Mouse (Mus musculus) heart, postnatal 0 days (tissue): Measurements from ENCODE around the gene Lefty2. TPM values are rescaled to one million over a fixed set of nuclear protein-coding genes. Genes with fewer than 3 reads are reported as not detected.

ENCODE experiments used
- ATAC-seq: fragments of 200-750 bp; cut with Nextera tagmentation; 2 replicates; pipeline ENCODE4 v1.8.0; 2017; ENCODE audit warnings: low read depth, moderate number of reproducible peaks, moderate library complexity; ENCODE audit not compliant: insufficient read depth
- DNase-seq: peaks from one replicate; pipeline ENCODE4 v3.0.0-alpha.2; 2016; ENCODE audit warnings: low spot score
- H3K27ac ChIP-seq: fragments of 300-500 bp; sonication (generic); 2 replicates; pipeline ENCODE4 v1.5.1; 2014; ENCODE audit warnings: low read depth, mild to moderate bottlenecking
- H3K27me3 ChIP-seq: fragments of 300-500 bp; sonication (generic); 2 replicates; pipeline ENCODE4 v1.6.1; 2014; ENCODE audit warnings: low read length, mixed read lengths; ENCODE audit not compliant: control insufficient read depth, insufficient read depth
- H3K36me3 ChIP-seq: fragments of 300-500 bp; sonication (generic); replicated peaks from 2 replicates; pipeline ENCODE4 v1.6.1; 2014; ENCODE audit warnings: low read length, mixed read lengths; ENCODE audit not compliant: control insufficient read depth, insufficient read depth
- H3K4me1 ChIP-seq: fragments of 300-500 bp; sonication (generic); 2 replicates; pipeline ENCODE4 v1.6.1; 2014; ENCODE audit warnings: antibody characterized with exemption; ENCODE audit not compliant: control insufficient read depth, insufficient read depth
- H3K4me2 ChIP-seq: fragments of 300-500 bp; sonication (generic); 2 replicates; pipeline ENCODE4 v1.6.1; 2014; ENCODE audit warnings: low read depth, mild to moderate bottlenecking, low read length, moderate library complexity
- H3K4me3 ChIP-seq: fragments of 300-500 bp; sonication (generic); 2 replicates; pipeline ENCODE4 v1.5.1; 2014; ENCODE audit warnings: low read depth, low read length
- H3K9ac ChIP-seq: fragments of 300-500 bp; sonication (generic); replicated peaks from 2 replicates; pipeline ENCODE4 v1.6.1; 2014; ENCODE audit warnings: low read depth, low read length, mixed read lengths
- H3K9me3 ChIP-seq: fragments of 300-500 bp; sonication (generic); replicated peaks from 2 replicates; pipeline ENCODE4 v1.6.1; 2016; ENCODE audit warnings: low read length; ENCODE audit not compliant: control insufficient read depth
- CTCF ChIP-seq: IDR thresholded peaks from 2 replicates; pipeline ENCODE4 v1.5.1; 2016; ENCODE audit warnings: antibody characterized with exemption, control low read depth, low read depth
- EP300 ChIP-seq: IDR thresholded peaks from 2 replicates; pipeline ENCODE4 v1.6.1; 2016; ENCODE audit warnings: antibody characterized with exemption, low read depth
- WGBS: fragments of 180-500 bp; shearing (Covaris S2); extraction: QIAGEN DNeasy Blood & Tissue Kit; methylation state at CpG from one replicate; pipeline ENCODE4 v1.1.7; 2014; 5-methylcytosine and 5-hydroxymethylcytosine counted together
- polyA plus RNA-seq: library from polyadenylated mRNA; unstranded; fragments of >200 nt; fragmentation: Nextera tagmentation; extraction: Ambion mirVana; gene quantifications from 2 replicates; pipeline ENCODE4 v1.2.1, GENCODE M21; 2015
- total RNA-seq: library from RNA; depleted of rRNA; stranded (reverse); fragments of >200 nt; gene quantifications from 2 replicates; pipeline ENCODE4 v1.2.3, GENCODE M21; 2014; ENCODE audit warnings: low replicate concordance; rRNA removed

The Lefty2 gene
- total and polyA plus RNA-seq, 2 experiments from 2014 or later = 0.07 TPM; not detected in 1

- Histone ChIP-seq H3K4me1 (peaks cover 23% of the 10 kb centered on the region), H3K27me3 (no peaks in the 10 kb centered on the region), H3K36me3 (peaks cover 34% of the 10 kb centered on the region), H3K9ac (no peak overlapping the region), H3K9me3 (no peaks in the 10 kb centered on the region), H3K4me2 (peak overlapping the region; percentile 34; the same call in 1 of the 2 replicates), H3K4me3 (no peak overlapping the region), H3K27ac (peak overlapping the region; percentile 1; the same call in 1 of the 2 replicates)
- peak; percentile 52 for ATAC-seq
- 40% methylated on average over 20 of the region's 20 CpGs for WGBS
- TF ChIP-seq CTCF = no peak
- TF ChIP-seq EP300 = no peak
- peak; percentile 76 for DNase-seq
Measured at GRCm38 (mm10) chr1:180945001-180945980, 52.4 kb downstream of the Lefty2 start.

- Histone ChIP-seq H3K27ac (no peak overlapping the region), H3K27me3 (no peaks in the 10 kb centered on the region), H3K4me1 (peaks cover 23% of the 10 kb centered on the region), H3K36me3 (peaks cover 38% of the 10 kb centered on the region), H3K4me2 (no peak overlapping the region), H3K9ac (no peak overlapping the region), H3K9me3 (no peaks in the 10 kb centered on the region), H3K4me3 (no peak overlapping the region)
- TF ChIP-seq CTCF (no peak), EP300 (no peak)
- ATAC-seq = no peak
- DNase-seq = no peak
- 52% methylated on average over 6 of the region's 6 CpGs for WGBS
Measured at GRCm38 (mm10) chr1:180946448-180946847, 53.5 kb downstream of the Lefty2 start.

Other genes starting within 250 kb of the Lefty2 start
- not detected in 2 replicates for gene Mixl1, start 196.1 kb upstream of the Lefty2 start, total RNA-seq
- not detected in 2 replicates for gene Mixl1, start 196.1 kb upstream of the Lefty2 start, polyA plus RNA-seq
- 21.7 and 26.4 TPM in 2 replicates for gene Acbd3, start 167.1 kb upstream of the Lefty2 start, total RNA-seq
- gene Acbd3, start 167.1 kb upstream of the Lefty2 start, polyA plus RNA-seq = 13.2 and 13.5 TPM in 2 replicates
- gene H3f3a, start 79.2 kb upstream of the Lefty2 start, total RNA-seq = 1,123 and 1,337 TPM in 2 replicates
- gene H3f3a, start 79.2 kb upstream of the Lefty2 start, polyA plus RNA-seq = 1,661 and 1,734 TPM in 2 replicates
- gene Sde2, start 42.0 kb upstream of the Lefty2 start, total RNA-seq = 9.8 and 16.9 TPM in 2 replicates
- 14.4 and 15.8 TPM in 2 replicates for gene Sde2, start 42.0 kb upstream of the Lefty2 start, polyA plus RNA-seq
- gene Pycr2, start 11.2 kb downstream of the Lefty2 start, total RNA-seq = 33.0 and 36.4 TPM in 2 replicates
- gene Pycr2, start 11.2 kb downstream of the Lefty2 start, polyA plus RNA-seq = 34.1 and 35.5 TPM in 2 replicates
- gene Lefty1, start 41.9 kb downstream of the Lefty2 start, total RNA-seq = 1.2 and 1.3 TPM in 2 replicates
- 1.6 and 1.7 TPM in 2 replicates for gene Lefty1, start 41.9 kb downstream of the Lefty2 start, polyA plus RNA-seq
- 17.2 and 30.5 TPM in 2 replicates for gene Tmem63a, start 49.2 kb downstream of the Lefty2 start, total RNA-seq
- gene Tmem63a, start 49.2 kb downstream of the Lefty2 start, polyA plus RNA-seq = 8.5 and 9.6 TPM in 2 replicates
- 6.9 and 13.4 TPM in 2 replicates for gene Ephx1, start 127.8 kb downstream of the Lefty2 start, total RNA-seq
- 10.2 and 10.6 TPM in 2 replicates for gene Ephx1, start 127.8 kb downstream of the Lefty2 start, polyA plus RNA-seq
- gene 9130409I23Rik, start 158.1 kb downstream of the Lefty2 start, total RNA-seq = not detected in 2 replicates
- gene 9130409I23Rik, start 158.1 kb downstream of the Lefty2 start, polyA plus RNA-seq = not detected in 2 replicates